13 mouse cellular contexts compared by ENCODE assay signal in genomic region chr7:139883545-139883944, GRCm38 (mm10).
A peak's percentile ranks its signal among the peaks of the same experiment; 100 is the strongest.
DNase-seq lines count a peak whose midpoint lies in the region.
"Had no signal": no experiment of that assay in that cellular context is flagged by ENCODE, and none has a peak within 500 bp of the region (broad histone marks: within the 10 kb centered on the region; RNA-seq: fewer than 3 reads in every experiment).

No protein-coding gene starts in this region.

- peak; percentile 3 to 19 for DNase-seq in cerebellum, postnatal 25 days
- no peak for DNase-seq in cerebellum, postnatal 36 days
- DNase-seq in layer of hippocampus, adult 9-11 months = peak; percentile 48
- no peak for DNase-seq in layer of hippocampus, adult 9-10 months (ENCODE audit: low spot score)
- DNase-seq in brain, adult 2 months (ENCODE audit: low read depth, low spot score) = peak; percentile 68
- DNase-seq in right cerebral cortex, postnatal 25 days = no peak
- DNase-seq: adrenal gland, adult 2 months; adrenal gland, postnatal 10 days; adrenal gland, postnatal 25 days; cerebellum, adult 11-12 months; cerebellum, adult 8-10 months; cerebellum, adult 9-11 months; forebrain, postnatal 0 days had no signal

Comparison
In these comparisons a context has a peak if more than half of its experiments do, and no peak if none do; other contexts are left out.
1. DNase-seq: peak in cerebellum, postnatal 25 days (2 of 2), layer of hippocampus, adult 9-11 months (single experiment) and brain, adult 2 months (single experiment); none in cerebellum, postnatal 36 days (0 of 2), layer of hippocampus, adult 9-10 months (single experiment) and right cerebral cortex, postnatal 25 days (single experiment).